In the genomic region with DNA sequence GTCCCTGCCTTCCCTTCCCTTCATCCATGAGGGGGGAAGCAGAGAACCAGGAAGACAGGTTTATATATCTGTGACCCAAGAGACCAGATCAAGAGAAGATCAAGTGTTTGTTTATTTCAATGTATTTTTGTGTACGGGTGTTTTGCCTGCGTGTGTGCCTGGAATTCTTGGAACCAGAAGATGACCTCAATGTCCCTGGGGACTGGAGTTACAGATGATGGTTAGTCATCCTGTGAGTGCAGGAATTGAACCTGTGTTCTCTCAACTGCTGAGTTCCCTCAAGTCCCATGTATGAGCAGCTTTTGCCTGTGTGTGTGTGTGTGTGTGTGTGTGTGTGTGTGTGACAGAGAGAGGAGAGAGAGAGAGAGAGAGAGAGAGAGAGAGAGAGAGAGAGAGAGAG, we compare ENCODE assay signal across 31 mouse cellular contexts. TPM values are rescaled to one million over a fixed set of nuclear protein-coding genes. Genes with fewer than 3 reads are reported as not detected.
"Had no signal": no experiment of that assay in that cellular context is flagged by ENCODE, and none has a peak within 500 bp of the region (broad histone marks: within the 10 kb centered on the region; RNA-seq: fewer than 3 reads in every experiment).

No protein-coding gene starts in this region.

- H3K4me3 ChIP-seq: embryonic facial prominence, embryonic 10.5 days; embryonic facial prominence, embryonic 12.5 days; embryonic facial prominence, embryonic 13.5 days; embryonic facial prominence, embryonic 15.5 days; erythroblast, embryonic 14.5 days; forebrain, embryonic 10.5 days; forebrain, embryonic 12.5 days; forebrain, embryonic 13.5 days; forebrain, embryonic 15.5 days; gastrocnemius, adult 2 months; heart, adult 2 months; heart, embryonic 10.5 days had no signal

- H3K27ac ChIP-seq: embryonic facial prominence, embryonic 10.5 days; embryonic facial prominence, embryonic 12.5 days; embryonic facial prominence, embryonic 13.5 days; embryonic facial prominence, embryonic 15.5 days; forebrain, embryonic 10.5 days; forebrain, embryonic 12.5 days; forebrain, embryonic 13.5 days; forebrain, embryonic 15.5 days; gastrocnemius, adult 2 months; heart, adult 2 months; heart, embryonic 10.5 days had no signal

- DNase-seq: cerebellum, postnatal 10 days; cerebellum, postnatal 14 days; cerebellum, postnatal 25 days; cerebellum, postnatal 36 days; embryo, embryonic 11 days; forebrain, postnatal 0 days; gastrocnemius, adult 2 months; gastrocnemius, postnatal 10 days; gastrocnemius, postnatal 14 days; gastrocnemius, postnatal 25 days; gastrocnemius, postnatal 36 days; heart, adult 11 months; heart, adult 18-20 months; heart, adult 2 months had no signal

RNA-seq across cellular contexts. Expression of a gene that starts 2.2 kb away (rescaled TPM):
- polyA plus RNA-seq: cortical plate, adult 2 months; erythroblast, embryonic 14.5 days had no signal

RNA-seq across cellular contexts. Expression of a gene that starts 7.5 kb away (rescaled TPM):
- polyA plus RNA-seq: cortical plate, adult 2 months; embryonic facial prominence, embryonic 10.5 days; embryonic facial prominence, embryonic 11.5 days; embryonic facial prominence, embryonic 12.5 days; embryonic facial prominence, embryonic 13.5 days; embryonic facial prominence, embryonic 14.5 days; embryonic facial prominence, embryonic 15.5 days; erythroblast, embryonic 14.5 days; forebrain, embryonic 10.5 days; forebrain, embryonic 11.5 days; forebrain, embryonic 12.5 days; forebrain, embryonic 13.5 days; forebrain, embryonic 14.5 days; forebrain, embryonic 15.5 days; forebrain, embryonic 16.5 days; forebrain, postnatal 0 days; frontal cortex, adult 2 months; heart, embryonic 10.5 days had no signal

RNA-seq across cellular contexts. Expression of a gene that starts 10.6 kb away (rescaled TPM):
- polyA plus RNA-seq: cortical plate, adult 2 months; embryonic facial prominence, embryonic 10.5 days; embryonic facial prominence, embryonic 11.5 days; embryonic facial prominence, embryonic 12.5 days; embryonic facial prominence, embryonic 13.5 days; embryonic facial prominence, embryonic 14.5 days; embryonic facial prominence, embryonic 15.5 days; erythroblast, embryonic 14.5 days; forebrain, embryonic 10.5 days; forebrain, embryonic 11.5 days; forebrain, embryonic 12.5 days; forebrain, embryonic 13.5 days; forebrain, embryonic 14.5 days; forebrain, embryonic 15.5 days; forebrain, embryonic 16.5 days; forebrain, postnatal 0 days; frontal cortex, adult 2 months had no signal

RNA-seq across cellular contexts. Expression of a gene that starts 11.9 kb away (rescaled TPM):
- polyA plus RNA-seq: erythroblast, embryonic 14.5 days had no signal
